Mouse (Mus musculus) heart, embryonic 13.5 days (tissue): Measurements from ENCODE around the gene Tmem109. TPM values are rescaled to one million over a fixed set of nuclear protein-coding genes. Genes with fewer than 3 reads are reported as not detected.

Experiments used
- polyA plus RNA-seq: library from polyadenylated mRNA; unstranded; fragments of >200 nt; fragmentation: Nextera tagmentation; extraction: Ambion mirVana; gene quantifications from 2 replicates; pipeline ENCODE4 v1.2.1, GENCODE M21; 2015

The Tmem109 gene
- polyA plus RNA-seq, 1 experiment from 2014 or later, result 84.7 TPM

Other genes with a start within 250 kb of the Tmem109 start
- gene Vwce, start 247.8 kb downstream of the Tmem109 start, polyA plus RNA-seq, result 0.59 TPM in 2 replicates
- gene Pga5, start 203.9 kb downstream of the Tmem109 start, polyA plus RNA-seq, result not detected in 2 replicates
- gene Vps37c, start 193.3 kb downstream of the Tmem109 start, polyA plus RNA-seq, result 28.4 and 30.3 TPM in 2 replicates
- gene Cd5, start 143.0 kb downstream of the Tmem109 start, polyA plus RNA-seq, result 0.71 TPM in 2 replicates
- gene Cd6, start 51.9 kb downstream of the Tmem109 start, polyA plus RNA-seq, result 0.09 and 0.14 TPM in 2 replicates
- gene Slc15a3, start 42.3 kb downstream of the Tmem109 start, polyA plus RNA-seq, result 0.29 and 0.39 TPM in 2 replicates
- 51.4 and 52.4 TPM in 2 replicates for gene Tmem132a, start 12.1 kb downstream of the Tmem109 start, polyA plus RNA-seq
- gene Prpf19, start 13.2 kb upstream of the Tmem109 start, polyA plus RNA-seq, result 30.3 TPM in 2 replicates
- gene Zp1, start 38.6 kb upstream of the Tmem109 start, polyA plus RNA-seq, result 0.08 TPM in 1 of 2 replicates, not detected in the other
- gene Ptgdr2, start 55.2 kb upstream of the Tmem109 start, polyA plus RNA-seq, result 0.11 TPM in 1 of 2 replicates, not detected in the other
- gene Ccdc86, start 67.3 kb upstream of the Tmem109 start, polyA plus RNA-seq, result 18.8 and 19.9 TPM in 2 replicates
- 0.15 TPM in 1 of 2 replicates, not detected in the other for gene Ms4a10, start 92.7 kb upstream of the Tmem109 start, polyA plus RNA-seq
- gene Ms4a15, start 111.2 kb upstream of the Tmem109 start, polyA plus RNA-seq, result not detected in 2 replicates
- gene Ms4a18, start 136.0 kb upstream of the Tmem109 start, polyA plus RNA-seq, result not detected in 2 replicates
- 0.21 TPM in 1 of 2 replicates, not detected in the other for gene Ms4a8a, start 199.1 kb upstream of the Tmem109 start, polyA plus RNA-seq
- gene 1700017D01Rik, start 248.9 kb upstream of the Tmem109 start, polyA plus RNA-seq, result not detected in 2 replicates